Mouse (Mus musculus): ENCODE results near the gene Lactbl1.

Gene Lactbl1

GRCm38 (mm10) chr4:136680641-136681040, 58.2 kb downstream of the Lactbl1 start:
- in situ Hi-C loops (cut with MboI, MseI) = loop anchor here (5.0 to 25.0 kb wide), 2 partner anchors 162 to 407 kb away; no protein-coding TSS in a partner anchor

DNA sequence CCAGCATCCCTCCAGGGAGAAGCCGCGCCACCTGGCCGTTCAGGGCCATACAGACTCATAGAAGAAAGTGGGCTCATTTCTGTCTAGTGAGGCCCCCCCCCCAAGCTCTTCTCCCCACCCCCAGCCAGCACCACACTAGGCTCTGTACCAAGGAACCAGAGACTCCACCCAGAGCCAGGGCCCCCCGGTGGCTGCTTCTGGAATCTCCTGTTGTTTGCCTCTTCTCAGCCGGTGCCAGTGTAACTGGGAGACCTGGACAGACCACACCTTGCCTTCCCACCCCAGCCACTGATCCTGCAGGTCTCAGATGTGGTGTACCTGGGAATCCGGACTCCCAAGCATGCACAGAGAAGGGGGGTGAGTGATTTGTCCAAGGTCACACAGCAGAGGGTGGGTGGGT, 62.1 kb downstream of the Lactbl1 start:
- in situ Hi-C loops (cut with MboI, MseI) = loop anchor here (5.0 to 25.0 kb wide), 2 partner anchors 158 to 403 kb away; no protein-coding TSS in a partner anchor

GRCm38 (mm10) chr4:136685431-136685869, 63.0 kb downstream of the Lactbl1 start:
- in situ Hi-C loops (cut with MboI, MseI) = loop anchor here (25.0 kb wide), 1 partner anchor 402 kb away; no protein-coding TSS in a partner anchor

DNA sequence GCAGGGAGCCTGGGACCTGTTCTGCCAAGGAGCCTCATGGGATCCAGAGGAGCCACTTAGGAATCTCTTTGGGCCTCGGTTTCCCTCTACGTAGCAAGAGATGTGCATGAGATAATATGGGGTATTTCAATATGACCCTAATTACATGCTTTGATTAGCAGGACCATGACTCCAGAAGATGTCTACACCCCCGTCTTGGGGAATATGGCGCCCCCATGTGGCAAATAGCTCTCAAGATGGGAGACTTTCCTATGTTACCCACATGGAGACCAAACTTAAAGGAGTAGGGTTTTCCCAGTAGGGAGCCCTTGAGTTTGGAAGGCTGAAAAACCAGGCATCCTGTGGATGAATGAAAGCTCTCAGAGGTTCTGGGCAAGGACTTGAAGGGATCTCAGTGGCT, 65.7 kb downstream of the Lactbl1 start:
- in situ Hi-C loops (cut with MboI, MseI) = loop anchor here (25.0 kb wide), 1 partner anchor 399 kb away; no protein-coding TSS in a partner anchor

All from T-helper 1 cell (primary cell).